Mouse (Mus musculus) subcutaneous adipose tissue, adult 2 months (tissue): ENCODE measurements around the gene Sec24c. TPM values are rescaled to one million over a fixed set of nuclear protein-coding genes. Genes with fewer than 3 reads are reported as not detected.

ENCODE experiments used
- polyA plus RNA-seq: library from polyadenylated mRNA; depleted of rRNA; stranded (reverse); fragments of >200 nt; gene quantifications from 2 replicates; pipeline ENCODE4 v1.2.3, GENCODE M21; 2012; ENCODE audit warnings: low replicate concordance; rRNA removed

Sec24c gene
- polyA plus RNA-seq: 115 and 168 TPM in 2 replicates

GRCm38 (mm10) chr14:20674064-20674833 is at the start of gene Sec24c:
Gene Sec24c, plus strand, starts transcription at chr14:20674308.

GRCm38 (mm10) chr14:20640644-20641437 is 33.3 kb upstream of the Sec24c start, which contains the start of gene Usp54:
Gene Usp54, minus strand, starts transcription at chr14:20641063.

GRCm38 (mm10) chr14:20656361-20656760 is 17.7 kb upstream of the Sec24c start, which contains the start of gene Myoz1:
Gene Myoz1, minus strand, starts transcription at chr14:20656540.

GRCm38 (mm10) chr14:20668154-20668810 is 5.8 kb upstream of the Sec24c start, which contains the start of gene Synpo2l:
Gene Synpo2l, minus strand, starts transcription at chr14:20668354.

GRCm38 (mm10) chr14:20694884-20695760 is 21.0 kb downstream of the Sec24c start, which contains the start of gene Fut11:
Gene Fut11, plus strand, starts transcription at chr14:20694968.

GRCm38 (mm10) chr14:20702741-20703381 is 28.8 kb downstream of the Sec24c start, which contains the start of gene Chchd1:
Gene Chchd1, plus strand, starts transcription at chr14:20703006.

GRCm38 (mm10) chr14:20707201-20708190 is 33.4 kb downstream of the Sec24c start, which contains the start of gene Zswim8:
Gene Zswim8, plus strand, starts transcription at chr14:20707552.

GRCm38 (mm10) chr14:20733952-20734774 is 60.1 kb downstream of the Sec24c start, which contains the start of gene Ndst2:
Gene Ndst2, minus strand, starts transcription at chr14:20734562.

Other genes starting within 250 kb of the Sec24c start
- 0.04 and 0.76 TPM in 2 replicates for gene Cfap70, start 222.1 kb upstream of the Sec24c start, polyA plus RNA-seq
- 91.2 and 113 TPM in 2 replicates for gene Anxa7, start 194.2 kb upstream of the Sec24c start, polyA plus RNA-seq
- gene Mss51, start 177.4 kb upstream of the Sec24c start, polyA plus RNA-seq: 0.58 and 0.80 TPM in 2 replicates
- gene Ppp3cb, start 127.7 kb upstream of the Sec24c start, polyA plus RNA-seq: 15.0 and 19.5 TPM in 2 replicates
- gene Usp54, start 33.2 kb upstream of the Sec24c start, polyA plus RNA-seq: 4.9 and 17.0 TPM in 2 replicates
- gene Myoz1, start 17.8 kb upstream of the Sec24c start, polyA plus RNA-seq: 0.12 TPM in 1 of 2 replicates, not detected in the other
- gene Synpo2l, start 6.0 kb upstream of the Sec24c start, polyA plus RNA-seq: 0.17 and 0.35 TPM in 2 replicates
- gene Fut11, start 20.7 kb downstream of the Sec24c start, polyA plus RNA-seq: 11.9 and 26.9 TPM in 2 replicates
- gene Chchd1, start 28.7 kb downstream of the Sec24c start, polyA plus RNA-seq: 37.9 and 43.7 TPM in 2 replicates
- gene Zswim8, start 33.2 kb downstream of the Sec24c start, polyA plus RNA-seq: 184 and 239 TPM in 2 replicates
- gene Ndst2, start 60.3 kb downstream of the Sec24c start, polyA plus RNA-seq: 42.1 and 61.4 TPM in 2 replicates
- 37.1 and 54.2 TPM in 2 replicates for gene Camk2g, start 119.8 kb downstream of the Sec24c start, polyA plus RNA-seq
- 16.1 and 53.4 TPM in 2 replicates for gene Plau, start 162.4 kb downstream of the Sec24c start, polyA plus RNA-seq